Mouse (Mus musculus) liver, embryonic 14.5 days (tissue): ENCODE measurements at regions not wholly inside any gene's neighbourhood (a gene's known extent, or its start where the extent isn't known, plus 50 kb on each side); places are given as distances from the start of the nearest gene placed in this dataset.

Experiments
- CTCF ChIP-seq: IDR thresholded peaks from 2 replicates; pipeline ENCODE4 v1.5.1; 2016; ENCODE audit warnings: antibody characterized with exemption, low read depth, control low read depth
- EP300 ChIP-seq: IDR thresholded peaks from 2 replicates; pipeline ENCODE4 v1.6.1; 2016; ENCODE audit warnings: antibody characterized with exemption, low read depth

DNA sequence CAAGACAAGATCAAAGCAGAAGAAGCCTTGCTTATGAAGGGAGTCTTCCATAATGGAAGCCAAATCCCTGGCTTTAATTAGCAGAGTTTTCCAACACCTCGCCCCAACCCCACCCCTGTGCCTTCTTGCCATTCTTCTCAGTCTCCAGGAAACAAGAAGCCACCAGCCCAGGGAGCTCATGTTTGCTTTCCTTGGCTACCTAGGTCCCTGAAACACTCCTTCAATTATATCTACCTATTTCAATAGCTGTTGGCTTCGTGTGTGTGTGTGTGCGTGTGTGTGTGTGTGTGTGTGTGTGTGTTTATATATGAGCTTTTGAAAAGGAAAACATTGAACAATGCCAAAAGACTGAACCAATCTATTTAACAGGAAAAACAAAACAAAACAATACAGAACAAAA, 82.5 kb upstream of the Nt5e start:
- no peak for TF ChIP-seq CTCF
- TF ChIP-seq EP300: no peak
